Mouse (Mus musculus) olfactory bulb, adult 2 months (tissue): ENCODE measurements around the gene Adamts17.

ENCODE experiments used
- CTCF ChIP-seq: fragments of 200-500 bp; IDR thresholded peaks from 2 replicates; pipeline ENCODE4 v1.5.1; 2012; ENCODE audit warnings: low read depth, mild to moderate bottlenecking, low read length, moderate library complexity; ENCODE audit not compliant: insufficient read depth
- POLR2A ChIP-seq: fragments of 200-500 bp; IDR thresholded peaks from 2 replicates; pipeline ENCODE4 v1.6.1; 2012; ENCODE audit warnings: mild to moderate bottlenecking, low read depth, low read length, moderate library complexity; ENCODE audit not compliant: insufficient read depth

DNA sequence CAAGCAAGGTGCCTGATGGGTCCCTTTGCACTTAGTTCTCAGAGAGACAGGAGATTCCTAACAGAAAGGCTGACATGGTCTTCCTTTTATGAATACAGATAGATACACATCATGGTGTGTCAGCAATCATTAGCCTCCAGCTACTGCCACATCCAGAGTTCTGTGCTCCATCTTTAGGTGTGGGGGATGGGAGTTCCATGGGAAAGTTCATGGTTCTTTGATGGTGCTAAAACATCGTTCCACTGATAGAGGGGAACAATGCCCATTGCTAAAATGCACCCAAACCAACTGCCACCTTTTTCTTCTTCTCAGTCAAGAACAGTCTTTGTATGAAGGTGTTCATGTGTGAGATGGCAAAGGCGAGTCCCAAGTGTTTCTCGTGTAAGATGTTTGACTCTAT lies 215.3 kb downstream of the Adamts17 start:
- TF ChIP-seq POLR2A: no peak
- TF ChIP-seq CTCF: no peak
